Mouse (Mus musculus) liver, embryonic 13.5 days (tissue): ENCODE results near the gene Defa30. TPM values are rescaled to one million over a fixed set of nuclear protein-coding genes. Genes with fewer than 3 reads are reported as not detected.
"Not testable (repeated sequence)": the region's sequence is repeated elsewhere in the genome, so short reads cannot be mapped to it uniquely, and the experiment has no call there.

Source experiments
- ATAC-seq: fragments of 200-750 bp; cut with Nextera tagmentation; 2 replicates; pipeline ENCODE4 v1.8.0; 2017; ENCODE audit warnings: low read depth, mild to moderate bottlenecking, moderate number of reproducible peaks, moderate library complexity
- DNase-seq: peaks from one replicate; pipeline ENCODE4 v3.0.0; 2022
- H3K27ac ChIP-seq: fragments of 300-500 bp; sonication (generic); 2 replicates; pipeline ENCODE4 v1.5.1; 2015; ENCODE audit warnings: moderate library complexity, mild to moderate bottlenecking, inconsistent platforms
- H3K27me3 ChIP-seq: fragments of 300-500 bp; sonication (generic); 2 replicates; pipeline ENCODE4 v1.6.1; 2015; ENCODE audit warnings: mild to moderate bottlenecking, inconsistent platforms
- H3K36me3 ChIP-seq: fragments of 300-500 bp; sonication (generic); 2 replicates; pipeline ENCODE4 v1.6.1; 2015; ENCODE audit warnings: mild to moderate bottlenecking, inconsistent platforms
- H3K4me1 ChIP-seq: fragments of 300-500 bp; sonication (generic); replicated peaks from 2 replicates; pipeline ENCODE4 v1.6.1; 2015; ENCODE audit warnings: inconsistent platforms
- H3K4me2 ChIP-seq: fragments of 300-500 bp; sonication (generic); 2 replicates; pipeline ENCODE4 v1.6.1; 2015; ENCODE audit warnings: inconsistent platforms, mild to moderate bottlenecking, moderate library complexity
- H3K4me3 ChIP-seq: fragments of 300-500 bp; sonication (generic); replicated peaks from 2 replicates; pipeline ENCODE4 v1.5.1; 2015; ENCODE audit warnings: mild to moderate bottlenecking, inconsistent platforms
- H3K9ac ChIP-seq: fragments of 300-500 bp; sonication (generic); 2 replicates; pipeline ENCODE4 v1.6.1; 2015; ENCODE audit warnings: mild to moderate bottlenecking, inconsistent platforms
- H3K9me3 ChIP-seq: fragments of 300-500 bp; sonication (generic); replicated peaks from 2 replicates; pipeline ENCODE4 v1.6.1; 2016; ENCODE audit warnings: inconsistent platforms
- WGBS: fragments of 180-500 bp; shearing (Covaris S2); methylation state at CpG from one replicate; pipeline ENCODE4 v1.1.7; 2015; ENCODE audit not compliant: insufficient replicate concordance; 5-methylcytosine and 5-hydroxymethylcytosine counted together
- polyA plus RNA-seq: library from polyadenylated mRNA; unstranded; fragments of >200 nt; fragmentation: Nextera tagmentation; extraction: Ambion mirVana; gene quantifications from 2 replicates; pipeline ENCODE4 v1.2.1, GENCODE M21; 2015

Gene Defa30
- polyA plus RNA-seq, result not detected in 2 replicates

DNA sequence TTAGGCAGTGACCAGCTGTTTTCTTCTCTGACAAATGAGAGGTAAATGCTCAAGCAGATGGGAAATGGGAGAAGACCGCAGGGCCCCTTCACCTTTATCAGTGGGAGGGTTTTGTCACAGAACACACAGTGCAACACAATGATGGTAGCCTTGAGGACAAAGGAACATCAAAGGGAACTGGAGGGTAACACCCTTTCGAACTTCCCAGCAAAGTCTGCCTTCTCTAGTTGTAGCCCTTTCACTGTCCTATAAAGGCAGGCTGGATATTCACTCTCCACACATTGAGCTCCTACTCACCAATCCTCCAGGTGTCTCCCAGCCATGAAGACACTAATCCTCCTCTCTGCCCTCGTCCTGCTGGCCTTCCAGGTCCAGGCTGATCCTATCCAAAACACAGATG, at the start of gene Defa30:
Gene Defa30 (plus strand): TSS at position 301 of the 400 bp plus-strand sequence.
- H3K4me3 ChIP-seq, H3K4me1 ChIP-seq, H3K27me3 ChIP-seq, H3K9me3 ChIP-seq, H3K27ac ChIP-seq, H3K9ac ChIP-seq, H3K4me2 ChIP-seq, H3K36me3 ChIP-seq, DNase-seq, ATAC-seq: not testable (repeated sequence)
- WGBS, result 35% methylated on average over 3 of the region's 3 CpGs

DNA sequence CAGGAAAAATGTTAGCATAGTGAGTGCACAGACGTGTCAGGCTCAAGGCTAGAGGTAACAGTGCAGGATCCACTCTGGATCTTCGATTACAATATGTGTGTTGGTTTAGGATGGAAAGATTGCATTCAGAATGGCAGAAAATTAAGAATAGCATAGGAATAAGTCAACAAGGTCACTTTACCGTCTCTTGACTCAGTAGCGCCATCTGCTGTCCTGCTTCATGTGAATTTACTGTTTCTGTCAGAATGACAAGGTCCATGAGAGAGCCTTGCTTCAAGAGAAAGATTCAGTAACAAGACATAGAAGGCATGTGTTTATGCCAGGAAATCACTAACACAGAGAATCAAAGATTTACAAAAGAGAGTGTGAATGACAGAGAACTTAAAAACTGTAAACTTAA, 41.3 kb upstream of the Defa30 start:
- 36% methylated on average over 4 of the region's 4 CpGs for WGBS
- no peak for DNase-seq
- H3K27me3 ChIP-seq, result no peaks in the 10 kb centered on the region
- ATAC-seq, result no peak
- H3K9me3 ChIP-seq, result no peaks in the 10 kb centered on the region
- H3K36me3 ChIP-seq, result no peaks in the 10 kb centered on the region
- no peak overlapping the region for H3K4me3 ChIP-seq
- no peak overlapping the region for H3K27ac ChIP-seq
- no peak overlapping the region for H3K9ac ChIP-seq
- H3K4me2 ChIP-seq, result no peak overlapping the region
- H3K4me1 ChIP-seq, result no peaks in the 10 kb centered on the region

DNA sequence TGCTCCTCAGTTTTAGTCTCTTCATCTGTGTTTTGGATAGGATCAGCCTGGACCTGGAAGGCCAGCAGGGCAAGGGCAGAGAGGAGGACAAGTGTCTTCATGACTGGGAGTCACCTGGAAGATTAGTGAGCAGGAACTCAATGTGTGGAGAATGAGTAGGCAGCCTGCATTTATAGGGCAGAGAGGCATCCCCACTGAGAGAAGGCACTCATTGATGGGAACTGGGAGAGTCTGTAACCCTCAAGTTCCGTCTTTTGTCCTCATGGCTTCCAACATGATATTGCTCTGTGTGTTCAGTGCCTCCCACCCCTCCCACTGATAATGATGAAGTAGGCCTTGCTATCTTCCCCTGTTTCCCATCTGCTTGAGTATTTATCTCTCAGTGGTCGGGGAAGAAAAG, 38.5 kb upstream of the Defa30 start, which contains the start of gene Gm14851:
Gene Gm14851 (minus strand): TSS at position 101 of the 400 bp plus-strand sequence.
- H3K27me3 ChIP-seq, result not testable (repeated sequence)

DNA sequence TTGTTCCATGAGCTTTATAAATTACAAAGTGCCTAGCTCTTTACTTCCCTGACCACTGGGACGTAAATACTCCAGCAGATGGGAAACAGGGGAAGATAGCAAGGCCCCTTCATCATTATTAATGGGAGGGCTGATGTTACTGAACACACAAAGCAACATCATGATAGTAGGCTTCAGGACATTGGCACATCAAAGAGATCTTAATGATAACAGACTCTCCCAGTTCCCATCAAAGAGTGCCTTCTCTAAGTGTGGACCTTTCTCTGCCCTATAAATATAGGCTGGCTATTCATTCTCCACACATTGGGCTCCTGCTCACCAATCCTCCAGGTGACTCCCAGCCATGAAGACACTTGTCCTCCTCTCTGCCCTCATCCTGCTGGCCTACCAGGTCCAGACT, 27.5 kb downstream of the Defa30 start, which contains the start of gene Defa22:
Gene Defa22 (plus strand): TSS at position 301 of the 400 bp plus-strand sequence.
- WGBS, result no CpG with 5 or more reads among the region's 1 CpGs
- H3K4me1 ChIP-seq, ATAC-seq: not testable (repeated sequence)

More for the DNA sequence above, 38.5 kb upstream of the Defa30 start, which contains the start of gene Gm14851:
- H3K9me3 ChIP-seq, H3K4me2 ChIP-seq, H3K27ac ChIP-seq, DNase-seq, H3K4me3 ChIP-seq, ATAC-seq, H3K9ac ChIP-seq, H3K36me3 ChIP-seq, H3K4me1 ChIP-seq: not testable (repeated sequence)
- WGBS, result no CpG with 5 or more reads among the region's 2 CpGs

More for the DNA sequence above, 27.5 kb downstream of the Defa30 start, which contains the start of gene Defa22:
- H3K9me3 ChIP-seq, H3K27me3 ChIP-seq, H3K27ac ChIP-seq, H3K9ac ChIP-seq, H3K4me2 ChIP-seq, H3K4me3 ChIP-seq, DNase-seq, H3K36me3 ChIP-seq: not testable (repeated sequence)

Other genes starting within 250 kb of the Defa30 start
- gene Defb33, start 242.0 kb upstream of the Defa30 start, polyA plus RNA-seq, result not detected in 2 replicates
- gene Gm15056, start 232.0 kb upstream of the Defa30 start, polyA plus RNA-seq, result not detected in 2 replicates
- not detected in 2 replicates for gene Gm6040, start 212.6 kb upstream of the Defa30 start, polyA plus RNA-seq
- not detected in 2 replicates for gene AY761185, start 189.9 kb upstream of the Defa30 start, polyA plus RNA-seq
- gene Defa21, start 109.1 kb upstream of the Defa30 start, polyA plus RNA-seq, result not detected in 2 replicates
- gene Defa23, start 79.6 kb upstream of the Defa30 start, polyA plus RNA-seq, result not detected in 2 replicates
- gene Defa35, start 69.6 kb upstream of the Defa30 start, polyA plus RNA-seq, result not detected in 2 replicates
- gene Defa25, start 50.2 kb upstream of the Defa30 start, polyA plus RNA-seq, result not detected in 2 replicates
- gene Gm14851, start 38.6 kb upstream of the Defa30 start, polyA plus RNA-seq, result not detected in 2 replicates
- not detected in 2 replicates for gene Defa22, start 27.6 kb downstream of the Defa30 start, polyA plus RNA-seq
- gene Defa31, start 57.0 kb downstream of the Defa30 start, polyA plus RNA-seq, result not detected in 2 replicates
- not detected in 2 replicates for gene Gm15293, start 66.9 kb downstream of the Defa30 start, polyA plus RNA-seq
- gene Gm15292, start 115.1 kb downstream of the Defa30 start, polyA plus RNA-seq, result not detected in 2 replicates
- not detected in 2 replicates for gene Defa27, start 180.9 kb downstream of the Defa30 start, polyA plus RNA-seq
- not detected in 2 replicates for gene Defa29, start 192.4 kb downstream of the Defa30 start, polyA plus RNA-seq
- not detected in 2 replicates for gene Defa2, start 243.9 kb downstream of the Defa30 start, polyA plus RNA-seq